Mouse (Mus musculus) gastrocnemius, postnatal 4 days (tissue): ENCODE measurements around the gene Mepe. TPM values are rescaled to one million over a fixed set of nuclear protein-coding genes. Genes with fewer than 3 reads are reported as not detected.

ENCODE experiments used
- DNase-seq, 2 experiments: peaks; one replicate each; pipeline ENCODE4 v3.0.0; 2021 to 2022; ENCODE audit warnings: low spot score in 2 of 2, mixed read lengths in 2 of 2
- long read RNA-seq, 2 experiments: library from polyadenylated mRNA; stranded (forward); transcript quantifications; one replicate each; pipeline ENCODE4 v2.0.0; 2021
- total RNA-seq, 2 experiments: library from RNA; stranded (reverse); gene quantifications; 2 replicates each; pipeline ENCODE4 v1.2.3; 2021

Gene Mepe
- total RNA-seq, result not detected
- long read RNA-seq, experiment 1, result 0 reads
- long read RNA-seq, experiment 2, result 0 reads

GRCm38 (mm10) chr5:104325029-104325428 is at the start of gene Mepe:
Gene Mepe (plus strand): TSS chr5:104325329.
- no peak for DNase-seq

GRCm38 (mm10) chr5:104294201-104294600 is 30.9 kb upstream of the Mepe start:
- no peak for DNase-seq

GRCm38 (mm10) chr5:104298994-104299393 is 26.1 kb upstream of the Mepe start, which contains the start of gene Ibsp:
Gene Ibsp (plus strand): TSS chr5:104299171.
- no peak for DNase-seq

- DNase-seq, result no peak
Measured at GRCm38 (mm10) chr5:104314073-104314472, 11.1 kb upstream of the Mepe start.

- no peak for DNase-seq
Measured at GRCm38 (mm10) chr5:104326884-104327283, 1.8 kb downstream of the Mepe start.

GRCm38 (mm10) chr5:104327389-104327788 is 2.3 kb downstream of the Mepe start:
- no peak for DNase-seq

GRCm38 (mm10) chr5:104327876-104328275 is 2.7 kb downstream of the Mepe start:
- DNase-seq, result no peak

- DNase-seq, result no peak
Measured at GRCm38 (mm10) chr5:104328317-104328850, 3.3 kb downstream of the Mepe start.

GRCm38 (mm10) chr5:104329381-104329780 is 4.3 kb downstream of the Mepe start:
- DNase-seq, result no peak

- DNase-seq, result no peak
Measured at GRCm38 (mm10) chr5:104330088-104330487, 5.0 kb downstream of the Mepe start.

- DNase-seq, result no peak
Measured at GRCm38 (mm10) chr5:104332296-104332695, 7.2 kb downstream of the Mepe start.

- DNase-seq, result peak in 1 of 2 experiments; percentile 34
Measured at GRCm38 (mm10) chr5:104333231-104333640, 8.1 kb downstream of the Mepe start.

- no peak for DNase-seq
Measured at GRCm38 (mm10) chr5:104333643-104334042, 8.5 kb downstream of the Mepe start.

- DNase-seq, result no peak
Measured at GRCm38 (mm10) chr5:104334516-104334915, 9.4 kb downstream of the Mepe start.

- no peak for DNase-seq
Measured at GRCm38 (mm10) chr5:104335962-104336361, 10.8 kb downstream of the Mepe start.

GRCm38 (mm10) chr5:104337491-104337890 is 12.4 kb downstream of the Mepe start:
- no peak for DNase-seq

GRCm38 (mm10) chr5:104339009-104339408 is 13.9 kb downstream of the Mepe start:
- no peak for DNase-seq

- DNase-seq, result no peak
Measured at GRCm38 (mm10) chr5:104339706-104340512, 14.8 kb downstream of the Mepe start.

GRCm38 (mm10) chr5:104340513-104340829 is 15.3 kb downstream of the Mepe start:
- DNase-seq, result no peak

GRCm38 (mm10) chr5:104342881-104343280 is 17.8 kb downstream of the Mepe start:
- DNase-seq, result no peak

GRCm38 (mm10) chr5:104344526-104345240 is 19.6 kb downstream of the Mepe start:
- DNase-seq, result no peak

- no peak for DNase-seq
Measured at GRCm38 (mm10) chr5:104345241-104345630, 20.1 kb downstream of the Mepe start.
